Mouse (Mus musculus) erythroblast, embryonic 14.5 days (primary cell): Measurements from ENCODE around the gene Larp1b.

Source experiments
- GATA1 ChIP-seq: IDR thresholded peaks from 2 replicates; pipeline ENCODE4 v1.6.1; 2012; ENCODE audit warnings: low read length, inconsistent platforms, mixed read lengths
- TAL1 ChIP-seq: IDR thresholded peaks from 3 replicates; pipeline ENCODE4 v1.6.1; 2012; ENCODE audit warnings: low read length, inconsistent platforms, mixed read lengths

- TF ChIP-seq GATA1 (no peak), TAL1 (no peak)
Observed at GRCm38 (mm10) chr3:41010701-41011100, 61.1 kb downstream of the Larp1b start.
